Mouse (Mus musculus) liver, embryonic 14.5 days (tissue): ENCODE measurements around the gene Lrrc4.

ENCODE experiments used
- CTCF ChIP-seq: IDR thresholded peaks from 2 replicates; pipeline ENCODE4 v1.5.1; 2016; ENCODE audit warnings: antibody characterized with exemption, low read depth, control low read depth
- EP300 ChIP-seq: IDR thresholded peaks from 2 replicates; pipeline ENCODE4 v1.6.1; 2016; ENCODE audit warnings: antibody characterized with exemption, low read depth

GRCm38 (mm10) chr6:28849317-28849716 is 17.8 kb upstream of the Lrrc4 start:
- TF ChIP-seq CTCF = no peak
- no peak for TF ChIP-seq EP300
